Mouse (Mus musculus) cerebellum, postnatal 36 days (tissue): ENCODE measurements around the gene Sprn.

Experiments used
- DNase-seq, 2 experiments: peaks; one replicate each; pipeline ENCODE4 v3.0.0; 2021 to 2022; ENCODE audit warnings: mixed read lengths in 2 of 2

Sprn gene

GRCm38 (mm10) chr7:140154218-140154927 lies at the start of gene Sprn:
Gene Sprn, minus strand, starts transcription at chr7:140154877.
- peak; percentile 70 to 74 for DNase-seq

GRCm38 (mm10) chr7:140201090-140201489 lies 46.4 kb upstream of the Sprn start:
- no peak for DNase-seq

GRCm38 (mm10) chr7:140196002-140196401 lies 41.3 kb upstream of the Sprn start:
- DNase-seq: no peak

- DNase-seq: no peak
Observed at GRCm38 (mm10) chr7:140194031-140194430, 39.4 kb upstream of the Sprn start.

GRCm38 (mm10) chr7:140192851-140193250 lies 38.2 kb upstream of the Sprn start:
- DNase-seq: no peak

GRCm38 (mm10) chr7:140192445-140192844 lies 37.8 kb upstream of the Sprn start:
- no peak for DNase-seq

- DNase-seq: no peak
Observed at GRCm38 (mm10) chr7:140190435-140190834, 35.8 kb upstream of the Sprn start.

GRCm38 (mm10) chr7:140188391-140189328 lies 34.0 kb upstream of the Sprn start:
- no peak for DNase-seq

GRCm38 (mm10) chr7:140187721-140188390 lies 33.2 kb upstream of the Sprn start:
- no peak for DNase-seq

- no peak for DNase-seq
Observed at GRCm38 (mm10) chr7:140186646-140187620, 32.3 kb upstream of the Sprn start.

GRCm38 (mm10) chr7:140184206-140184605 lies 29.5 kb upstream of the Sprn start:
- DNase-seq: no peak

- DNase-seq: no peak
Observed at GRCm38 (mm10) chr7:140180692-140181091, 26.0 kb upstream of the Sprn start.

GRCm38 (mm10) chr7:140179176-140179575 lies 24.5 kb upstream of the Sprn start:
- no peak for DNase-seq

GRCm38 (mm10) chr7:140172936-140173335 lies 18.3 kb upstream of the Sprn start, which contains the start of gene Olfr523:
Gene Olfr523, plus strand, starts transcription at chr7:140173217.
- peak; percentile 46 to 48 for DNase-seq

- DNase-seq: no peak
Observed at GRCm38 (mm10) chr7:140170863-140171262, 16.2 kb upstream of the Sprn start.

- no peak for DNase-seq
Observed at GRCm38 (mm10) chr7:140169386-140169785, 14.7 kb upstream of the Sprn start.

- DNase-seq: no peak
Observed at GRCm38 (mm10) chr7:140167950-140168349, 13.3 kb upstream of the Sprn start.

GRCm38 (mm10) chr7:140164664-140165063 lies 10.0 kb upstream of the Sprn start, which contains the start of gene Olfr522:
Gene Olfr522, minus strand, starts transcription at chr7:140164764.
- DNase-seq: no peak

- DNase-seq: no peak
Observed at GRCm38 (mm10) chr7:140160363-140160762, 5.7 kb upstream of the Sprn start.

- no peak for DNase-seq
Observed at GRCm38 (mm10) chr7:140153829-140154217, 854 bp downstream of the Sprn start.

- peak; percentile 62 for DNase-seq
Observed at GRCm38 (mm10) chr7:140153383-140153782, 1.3 kb downstream of the Sprn start.

- DNase-seq: no peak
Observed at GRCm38 (mm10) chr7:140144550-140144949, 10.1 kb downstream of the Sprn start.
